Mouse (Mus musculus): ENCODE data around the gene Gns. TPM values are rescaled to one million over a fixed set of nuclear protein-coding genes. Genes with fewer than 3 reads are reported as not detected.
A peak's percentile ranks its signal among the peaks of the same experiment; 100 is the strongest.

The Gns gene
- polyA plus RNA-seq, 1 experiment from 2014 or later: 63.2 TPM

DNA sequence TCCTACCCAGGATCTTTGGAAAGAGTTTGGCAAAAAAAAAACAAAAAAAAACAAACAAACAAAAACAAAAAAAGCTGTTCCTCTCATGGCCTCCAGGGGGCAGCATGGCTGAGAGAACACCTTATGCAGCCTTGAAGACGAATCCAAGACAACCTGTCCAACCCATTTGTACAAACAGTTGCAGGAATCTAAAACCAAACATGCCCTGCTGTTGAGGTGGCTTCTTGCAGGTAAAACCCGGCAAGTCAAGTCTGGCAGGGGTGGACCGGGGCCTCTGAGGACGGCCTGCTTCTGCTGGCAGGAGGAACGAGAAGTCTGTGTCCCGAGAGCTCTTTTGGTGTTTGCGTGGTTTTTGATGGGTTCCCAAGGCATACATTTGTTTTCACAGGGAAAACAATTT, 44.8 kb downstream of the Gns start:
- H3K4me1 ChIP-seq (replicated peaks; ENCODE audit: insufficient read depth, low read length): 0 out of 2 replicates have a peak, but pooled peaks cover 7% of the 10 kb centered on the region
- H3K27me3 ChIP-seq (ENCODE audit: insufficient read depth, low read length): no peaks in the 10 kb centered on the region
- H3K27ac ChIP-seq: no peak overlapping the region
- no peak overlapping the region for H3K9ac ChIP-seq (ENCODE audit: low read depth, low read length)
- WGBS: 68% methylated on average over 7 of the region's 7 CpGs
- no peaks in the 10 kb centered on the region for H3K9me3 ChIP-seq (replicated peaks; ENCODE audit: low read length)
- peaks cover 6% of the 10 kb centered on the region; the same call in 1 of the 2 replicates for H3K36me3 ChIP-seq (ENCODE audit: insufficient read depth, low read length)
- no peak overlapping the region for H3K4me2 ChIP-seq (ENCODE audit: low read length)
- peak; percentile 91 for TF ChIP-seq CTCF (IDR thresholded peaks at IDR 0.05; ENCODE audit: low read depth)
- DNase-seq (ENCODE audit: low spot score) (peak; percentile 81), ATAC-seq (replicated peaks; ENCODE audit: low FRiP score, low read depth) (no peak)
- no peak overlapping the region for H3K4me3 ChIP-seq (replicated peaks; ENCODE audit: low read depth, low read length)

DNA sequence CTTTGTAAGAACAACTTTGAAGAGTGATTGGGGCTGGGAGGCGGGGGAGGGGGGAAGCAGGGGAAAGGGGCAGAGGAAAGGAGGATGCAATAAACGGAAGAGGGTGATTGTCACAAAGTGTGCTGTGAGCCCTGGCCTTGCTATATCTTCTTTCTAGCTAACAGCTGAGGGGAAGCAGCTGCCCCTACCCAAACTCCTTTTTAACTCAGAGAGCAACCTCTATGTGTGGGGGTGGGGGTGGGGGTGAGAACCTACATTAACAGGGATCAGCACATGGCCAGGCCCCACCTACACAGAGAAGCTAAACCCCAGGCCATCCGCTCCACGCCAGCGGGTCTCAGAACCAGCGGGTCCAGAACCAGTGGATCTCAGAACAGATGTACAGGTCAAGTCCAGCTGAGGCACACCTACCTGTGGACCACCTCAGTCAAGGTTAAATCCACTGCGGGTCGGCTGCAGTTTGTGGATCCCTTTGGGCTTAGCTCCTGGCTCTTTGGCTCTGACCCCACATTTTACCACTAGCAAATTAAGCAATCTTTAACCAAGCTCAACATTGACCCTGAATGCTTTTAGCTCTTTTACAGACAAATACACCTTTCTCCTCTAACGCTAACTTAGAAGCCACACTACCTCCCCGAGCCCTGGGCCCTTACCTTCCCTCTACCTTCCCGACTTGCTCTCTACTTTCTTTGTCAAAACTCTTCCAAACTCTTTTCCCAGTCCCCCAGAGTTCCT, 47.0 kb downstream of the Gns start:
- ATAC-seq (replicated peaks; ENCODE audit: low FRiP score, low read depth) (no peak), DNase-seq (ENCODE audit: low spot score) (no peak)
- peaks cover 12% of the 10 kb centered on the region; the same call in 1 of the 2 replicates for H3K4me1 ChIP-seq (replicated peaks; ENCODE audit: insufficient read depth, low read length)
- H3K4me2 ChIP-seq (ENCODE audit: low read length): no peak overlapping the region
- no peak overlapping the region for H3K27ac ChIP-seq
- H3K27me3 ChIP-seq (ENCODE audit: insufficient read depth, low read length): no peaks in the 10 kb centered on the region
- no peak for TF ChIP-seq CTCF (IDR thresholded peaks at IDR 0.05; ENCODE audit: low read depth)
- H3K36me3 ChIP-seq (ENCODE audit: insufficient read depth, low read length): peaks cover 6% of the 10 kb centered on the region; the same call in 1 of the 2 replicates
- H3K4me3 ChIP-seq (replicated peaks; ENCODE audit: low read depth, low read length): no peak overlapping the region
- 76% methylated on average over 11 of the region's 11 CpGs for WGBS
- no peaks in the 10 kb centered on the region for H3K9me3 ChIP-seq (replicated peaks; ENCODE audit: low read length)
- H3K9ac ChIP-seq (ENCODE audit: low read depth, low read length): no peak overlapping the region

DNA sequence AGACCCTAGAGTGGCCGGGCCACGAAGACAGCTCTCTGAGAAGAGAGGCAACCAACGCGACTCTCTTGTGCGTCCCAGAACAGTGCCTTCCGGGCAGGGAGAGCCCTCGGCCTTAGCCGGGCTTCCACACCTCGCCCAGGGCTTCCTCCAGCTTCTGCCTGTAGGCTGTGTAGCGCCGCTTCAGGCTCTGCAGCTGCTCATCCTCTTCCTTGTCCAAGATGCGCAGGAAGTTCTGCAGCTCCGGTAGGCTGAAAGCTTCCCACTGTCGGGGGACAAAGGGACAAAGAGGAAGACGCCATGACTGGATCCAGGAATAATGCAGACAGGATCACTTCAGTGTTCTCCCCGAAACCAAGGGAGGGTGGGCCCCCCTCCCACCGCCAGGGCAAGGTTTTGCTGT, 47.9 kb downstream of the Gns start:
- Histone ChIP-seq H3K4me3 (replicated peaks; ENCODE audit: low read depth, low read length) (no peak overlapping the region), H3K4me2 (ENCODE audit: low read length) (no peak overlapping the region), H3K27ac (no peak overlapping the region), H3K9me3 (replicated peaks; ENCODE audit: low read length) (no peaks in the 10 kb centered on the region), H3K4me1 (replicated peaks; ENCODE audit: insufficient read depth, low read length) (peaks cover 12% of the 10 kb centered on the region; the same call in 1 of the 2 replicates), H3K9ac (ENCODE audit: low read depth, low read length) (no peak overlapping the region), H3K36me3 (ENCODE audit: insufficient read depth, low read length) (peaks cover 6% of the 10 kb centered on the region; the same call in 1 of the 2 replicates), H3K27me3 (ENCODE audit: insufficient read depth, low read length) (no peaks in the 10 kb centered on the region)
- no peak for TF ChIP-seq CTCF (IDR thresholded peaks at IDR 0.05; ENCODE audit: low read depth)
- 77% methylated on average over 17 of the region's 17 CpGs for WGBS
- ATAC-seq (replicated peaks; ENCODE audit: low FRiP score, low read depth) (no peak), DNase-seq (ENCODE audit: low spot score) (no peak)

DNA sequence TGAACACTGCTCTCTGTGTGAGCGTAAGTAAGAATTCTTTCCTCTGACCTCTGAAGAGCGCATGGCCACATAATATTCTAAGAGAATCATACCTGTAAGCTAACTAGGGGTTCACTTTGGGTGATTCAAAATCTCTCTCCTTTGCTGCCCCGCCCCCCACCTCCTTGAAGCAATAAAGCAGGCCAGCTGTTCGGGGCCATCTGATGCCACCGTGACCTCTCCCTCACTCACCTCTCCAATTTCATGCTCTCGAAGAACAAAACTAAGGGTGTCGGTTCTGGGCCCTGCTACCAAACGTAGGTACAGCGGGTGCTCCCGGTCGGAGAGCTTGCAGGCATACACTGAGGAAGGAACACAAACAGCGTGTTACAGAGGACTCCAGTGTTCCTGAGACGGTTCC, 49.2 kb downstream of the Gns start:
- H3K4me2 ChIP-seq (ENCODE audit: low read length): no peak overlapping the region
- WGBS: 63% methylated on average over 13 of the region's 13 CpGs
- TF ChIP-seq CTCF (IDR thresholded peaks at IDR 0.05; ENCODE audit: low read depth): no peak
- H3K4me3 ChIP-seq (replicated peaks; ENCODE audit: low read depth, low read length): no peak overlapping the region
- DNase-seq (ENCODE audit: low spot score) (no peak), ATAC-seq (replicated peaks; ENCODE audit: low FRiP score, low read depth) (no peak)
- H3K27me3 ChIP-seq (ENCODE audit: insufficient read depth, low read length): no peaks in the 10 kb centered on the region
- H3K9ac ChIP-seq (ENCODE audit: low read depth, low read length): no peak overlapping the region
- H3K4me1 ChIP-seq (replicated peaks; ENCODE audit: insufficient read depth, low read length): peaks cover 18% of the 10 kb centered on the region; the same call in 1 of the 2 replicates
- H3K9me3 ChIP-seq (replicated peaks; ENCODE audit: low read length): no peaks in the 10 kb centered on the region
- H3K27ac ChIP-seq: no peak overlapping the region
- H3K36me3 ChIP-seq (ENCODE audit: insufficient read depth, low read length): peaks cover 6% of the 10 kb centered on the region; the same call in 1 of the 2 replicates

DNA sequence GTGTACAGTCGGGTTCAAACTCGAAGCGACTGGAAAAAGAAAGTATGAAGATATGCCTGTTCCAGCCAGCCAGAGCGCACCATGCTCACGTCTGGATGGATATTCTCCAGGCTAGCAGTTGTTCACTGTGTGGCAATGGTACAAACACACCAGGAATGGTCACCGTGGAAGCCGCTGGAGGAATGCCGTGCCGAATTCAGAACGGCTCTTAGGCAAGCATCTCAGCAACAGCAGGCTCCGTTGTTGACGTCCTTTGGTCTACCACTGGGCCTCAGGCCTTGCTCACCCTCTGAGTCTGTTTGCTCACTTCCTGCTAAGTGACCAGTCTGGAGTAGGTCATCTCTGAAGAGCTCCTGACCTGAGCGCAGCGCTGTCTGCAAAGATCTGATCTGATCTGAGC, 53.9 kb downstream of the Gns start:
- no peak for DNase-seq (ENCODE audit: low spot score)
- Histone ChIP-seq H3K27me3 (ENCODE audit: insufficient read depth, low read length) (no peaks in the 10 kb centered on the region), H3K9me3 (replicated peaks; ENCODE audit: low read length) (no peaks in the 10 kb centered on the region), H3K36me3 (ENCODE audit: insufficient read depth, low read length) (peaks cover under 1% of the 10 kb centered on the region; the same call in 1 of the 2 replicates), H3K4me3 (replicated peaks; ENCODE audit: low read depth, low read length) (no peak overlapping the region), H3K4me1 (replicated peaks; ENCODE audit: insufficient read depth, low read length) (peaks cover 40% of the 10 kb centered on the region), H3K27ac (no peak overlapping the region), H3K4me2 (ENCODE audit: low read length) (no peak overlapping the region), H3K9ac (ENCODE audit: low read depth, low read length) (no peak overlapping the region)
- TF ChIP-seq CTCF (IDR thresholded peaks at IDR 0.05; ENCODE audit: low read depth): no peak
- ATAC-seq (replicated peaks; ENCODE audit: low FRiP score, low read depth): no peak
- 85% methylated on average over 14 of the region's 14 CpGs for WGBS

DNA sequence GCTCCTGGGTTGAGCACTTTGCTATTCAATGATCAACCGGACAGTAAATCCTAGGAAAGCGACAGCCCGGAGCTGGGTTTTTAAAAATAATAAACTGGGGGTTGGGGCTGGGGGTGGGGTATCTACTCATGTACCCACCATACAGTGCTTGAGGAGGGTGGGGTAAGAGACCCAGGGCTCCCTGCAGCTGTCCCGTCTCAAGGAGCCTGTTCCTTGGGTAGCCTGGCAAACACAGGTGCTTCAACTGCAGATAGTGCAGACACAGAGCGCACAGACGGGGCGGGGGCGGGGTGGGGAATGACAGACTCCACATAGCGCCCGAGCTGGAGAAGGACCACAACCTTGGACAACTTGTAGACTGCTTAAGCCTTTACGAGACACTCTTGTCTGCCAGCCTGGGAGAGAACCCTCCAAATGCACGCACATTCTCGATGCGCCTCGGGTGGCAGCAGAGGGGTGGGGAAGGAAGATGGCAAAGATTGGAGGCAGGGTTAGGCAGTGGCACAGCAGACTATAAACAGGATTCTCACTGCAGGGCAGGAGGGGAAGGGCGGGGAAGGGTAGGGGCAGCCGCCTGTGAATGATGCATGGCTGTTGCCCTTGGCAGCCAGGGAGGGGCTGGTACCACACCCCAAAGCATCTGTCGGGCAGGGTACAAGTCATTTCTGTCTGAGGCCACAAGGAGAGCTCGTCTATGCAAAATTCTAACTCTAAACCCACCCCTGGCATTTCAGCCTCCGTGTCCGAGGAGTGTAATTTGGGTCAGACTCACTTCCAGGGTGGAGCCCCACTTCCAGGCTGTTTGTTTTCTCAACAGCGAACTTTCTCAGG, 55.0 kb downstream of the Gns start:
- peak overlapping the region; percentile 42; the same call in 1 of the 2 replicates for H3K27ac ChIP-seq
- peak; percentile 81 for ATAC-seq (replicated peaks; ENCODE audit: low FRiP score, low read depth)
- H3K9me3 ChIP-seq (replicated peaks; ENCODE audit: low read length): no peaks in the 10 kb centered on the region
- H3K27me3 ChIP-seq (ENCODE audit: insufficient read depth, low read length): no peaks in the 10 kb centered on the region
- peaks cover 45% of the 10 kb centered on the region for H3K4me1 ChIP-seq (replicated peaks; ENCODE audit: insufficient read depth, low read length)
- DNase-seq (ENCODE audit: low spot score): peak; percentile 78
- no peak overlapping the region for H3K4me3 ChIP-seq (replicated peaks; ENCODE audit: low read depth, low read length)
- peak; percentile 26; the same call in 1 of the 2 replicates for TF ChIP-seq CTCF (IDR thresholded peaks at IDR 0.05; ENCODE audit: low read depth)
- WGBS: 29% methylated on average over 22 of the region's 22 CpGs
- H3K36me3 ChIP-seq (ENCODE audit: insufficient read depth, low read length): no peaks in the 10 kb centered on the region
- H3K9ac ChIP-seq (ENCODE audit: low read depth, low read length): no peak overlapping the region
- H3K4me2 ChIP-seq (ENCODE audit: low read length): peak overlapping the region; percentile 25; the same call in 1 of the 2 replicates

All from kidney, postnatal 0 days (tissue).